Mouse (Mus musculus) CH12F3 (cell line): ENCODE results near the gene Inpp5a.

Experiments
- in situ Hi-C: fragments of 300-500 bp; cut with MboI; formaldehyde crosslinking; loops from 2 replicates; pipeline ENCODE4 v1.14.3; 2020; ENCODE audit warnings: low sequenced_read_pairs

Gene Inpp5a

GRCm38 (mm10) chr7:139369501-139370088, 19.3 kb upstream of the Inpp5a start:
- in situ Hi-C loops, result no loop called here

GRCm38 (mm10) chr7:139371389-139371788, 17.5 kb upstream of the Inpp5a start:
- in situ Hi-C loops, result no loop called here

DNA sequence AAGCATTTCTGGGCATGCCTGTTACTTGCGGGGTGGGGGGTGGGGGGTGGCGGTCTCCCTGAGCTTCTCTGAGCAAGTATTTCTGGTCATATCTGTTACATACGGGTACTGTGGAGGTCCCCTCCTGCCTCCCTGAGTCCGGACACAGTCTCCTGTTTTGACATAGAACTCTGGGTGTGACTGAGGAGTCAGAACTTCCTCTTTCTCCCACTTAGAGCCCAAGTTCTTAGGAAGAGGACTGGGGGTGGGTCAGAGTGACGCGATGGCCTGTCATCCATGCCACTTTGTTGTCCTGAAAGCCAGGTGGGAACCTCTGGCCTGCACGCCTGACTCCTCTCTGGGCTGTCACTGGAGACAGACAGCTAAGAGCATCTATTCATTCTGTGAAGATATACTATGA, 11.5 kb upstream of the Inpp5a start:
- in situ Hi-C loops, result no loop called here

GRCm38 (mm10) chr7:139378355-139378754, 10.6 kb upstream of the Inpp5a start:
- in situ Hi-C loops, result no loop called here

GRCm38 (mm10) chr7:139379745-139380144, 9.2 kb upstream of the Inpp5a start:
- in situ Hi-C loops, result no loop called here

DNA sequence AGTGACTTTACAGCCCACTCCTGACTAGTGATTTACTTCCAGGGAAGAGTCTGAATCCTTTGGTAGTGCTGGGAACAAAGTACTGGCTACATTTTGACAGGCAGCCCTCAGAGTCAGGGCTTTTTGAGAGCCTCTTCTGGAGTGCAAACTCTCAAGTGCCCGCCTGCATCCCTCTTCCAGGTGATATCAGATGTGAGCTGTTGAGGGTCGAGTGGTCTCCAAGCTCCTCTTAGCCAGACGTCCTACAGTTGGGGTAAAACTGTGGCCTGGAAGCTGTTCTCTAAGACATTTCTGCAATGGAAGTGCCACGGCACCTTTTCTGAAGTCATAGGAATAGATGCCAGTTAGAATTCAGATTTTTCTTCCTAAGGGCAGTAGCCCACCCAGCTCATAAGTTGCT, 8.7 kb upstream of the Inpp5a start:
- in situ Hi-C loops, result no loop called here

GRCm38 (mm10) chr7:139381877-139382276, 7.0 kb upstream of the Inpp5a start:
- in situ Hi-C loops, result no loop called here

GRCm38 (mm10) chr7:139382796-139383195, 6.1 kb upstream of the Inpp5a start:
- in situ Hi-C loops, result no loop called here

GRCm38 (mm10) chr7:139384500-139384899, 4.4 kb upstream of the Inpp5a start:
- in situ Hi-C loops, result no loop called here

GRCm38 (mm10) chr7:139384916-139385530, 3.9 kb upstream of the Inpp5a start:
- in situ Hi-C loops, result no loop called here

DNA sequence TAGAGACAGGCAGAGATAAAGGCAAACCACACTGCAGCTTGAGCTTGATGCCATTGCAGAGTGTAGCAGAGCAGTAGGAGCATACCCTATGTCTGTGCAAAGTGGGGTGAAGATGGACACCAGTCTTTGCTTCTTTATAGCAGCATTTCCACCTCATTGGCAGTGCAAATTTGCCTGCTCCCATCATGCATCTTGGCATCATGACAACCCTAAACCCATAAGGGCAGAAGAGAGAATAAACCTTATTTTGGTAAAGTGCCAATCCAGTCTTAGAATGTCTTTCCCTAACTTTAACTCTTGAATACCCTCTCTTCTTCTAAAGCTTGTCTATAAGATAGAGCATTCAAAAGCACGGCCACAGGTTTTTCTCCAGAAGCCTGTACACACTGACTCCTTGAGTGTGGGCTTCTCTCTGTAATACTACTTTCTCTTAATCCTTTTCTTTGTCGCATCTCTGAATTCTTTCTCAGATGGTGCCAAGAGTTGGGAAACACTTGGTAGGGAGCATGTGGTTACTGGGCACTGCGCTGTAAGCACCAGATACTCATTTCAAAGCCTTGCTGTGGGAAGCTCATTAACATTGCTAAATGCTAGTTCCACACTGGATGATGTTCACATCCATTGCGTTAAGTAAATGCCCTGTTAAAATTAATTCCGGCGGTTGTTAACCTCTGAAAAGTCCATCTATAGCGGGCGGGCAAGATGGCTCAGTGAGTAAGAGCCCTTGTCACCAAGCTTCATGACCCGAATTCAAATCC, 1.8 kb upstream of the Inpp5a start:
- in situ Hi-C loops, result no loop called here

- in situ Hi-C loops, result no loop called here
Measured at GRCm38 (mm10) chr7:139387921-139388669, 814 bp upstream of the Inpp5a start.

DNA sequence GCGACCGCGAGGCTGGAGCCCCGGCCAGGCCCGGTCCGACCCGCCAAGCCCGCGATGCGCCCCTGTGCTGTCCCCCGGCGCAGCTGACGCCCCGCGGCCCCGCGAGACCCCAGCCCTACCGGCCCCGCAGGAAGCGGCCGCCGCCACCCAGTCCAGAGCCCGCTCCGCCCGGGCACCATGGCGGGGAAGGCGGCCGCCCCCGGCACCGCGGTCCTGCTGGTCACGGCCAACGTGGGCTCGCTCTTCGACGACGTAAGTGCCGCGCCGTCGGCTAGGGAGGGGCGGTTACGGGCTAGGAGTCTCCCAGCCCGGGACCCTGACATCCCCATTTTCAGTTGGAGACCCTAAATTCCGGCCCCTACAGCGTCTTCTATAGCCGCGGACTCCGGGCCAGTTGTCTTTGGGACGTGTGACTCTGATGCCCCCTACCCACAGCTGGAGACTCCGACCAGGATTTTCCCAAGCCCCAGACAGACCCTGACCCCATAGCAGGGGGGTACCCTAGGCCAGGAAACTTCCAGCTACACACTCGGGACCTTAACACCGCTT, 378 bp downstream of the Inpp5a start:
- in situ Hi-C loops, result no loop called here

- in situ Hi-C loops, result no loop called here
Measured at GRCm38 (mm10) chr7:139390380-139390779, 1.5 kb downstream of the Inpp5a start.

- in situ Hi-C loops, result no loop called here
Measured at GRCm38 (mm10) chr7:139390926-139391325, 2.0 kb downstream of the Inpp5a start.

GRCm38 (mm10) chr7:139391691-139392090, 2.8 kb downstream of the Inpp5a start:
- in situ Hi-C loops, result no loop called here

GRCm38 (mm10) chr7:139392106-139392505, 3.2 kb downstream of the Inpp5a start:
- in situ Hi-C loops, result no loop called here

- in situ Hi-C loops, result no loop called here
Measured at GRCm38 (mm10) chr7:139392691-139393235, 3.9 kb downstream of the Inpp5a start.

GRCm38 (mm10) chr7:139397521-139397920, 8.6 kb downstream of the Inpp5a start:
- in situ Hi-C loops, result no loop called here

- in situ Hi-C loops, result no loop called here
Measured at GRCm38 (mm10) chr7:139398111-139398510, 9.2 kb downstream of the Inpp5a start.

DNA sequence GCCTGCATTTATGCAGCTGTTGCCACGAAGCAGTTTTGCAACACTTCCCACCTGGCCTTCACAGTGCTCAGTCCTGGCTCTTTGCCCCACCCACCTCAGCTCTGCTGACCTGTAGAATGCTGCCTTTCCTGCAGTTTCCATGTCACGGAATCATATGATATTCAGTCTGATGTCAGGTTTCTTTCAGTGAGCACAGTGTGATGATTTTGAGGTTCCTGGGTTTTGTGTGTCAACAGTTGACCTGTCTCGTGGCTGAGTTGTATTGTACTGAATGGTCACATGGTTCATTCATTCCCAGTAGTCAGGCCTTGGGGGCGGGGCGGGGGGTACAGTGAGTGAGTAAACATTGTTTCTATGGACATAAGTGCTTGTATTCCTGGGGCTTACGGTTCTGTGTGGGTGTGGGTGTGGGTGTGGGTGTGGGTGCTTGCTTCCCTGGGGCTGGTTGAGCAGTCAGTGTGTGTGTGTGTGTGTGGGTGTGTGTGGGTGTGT, 9.7 kb downstream of the Inpp5a start:
- in situ Hi-C loops, result no loop called here
